Mouse (Mus musculus) central nervous system, embryonic 11.5 days (tissue): ENCODE data around the gene Khdrbs2. TPM values are rescaled to one million over a fixed set of nuclear protein-coding genes. Genes with fewer than 3 reads are reported as not detected.

Experiments used
- polyA plus RNA-seq: library from polyadenylated mRNA; depleted of rRNA; stranded (reverse); fragments of >200 nt; gene quantifications from 2 replicates; pipeline ENCODE4 v1.2.3, GENCODE M21; 2012; rRNA removed

The Khdrbs2 gene
- polyA plus RNA-seq: 5.6 and 5.9 TPM in 2 replicates

GRCm38 (mm10) chr1:32172506-32173239 is at the start of gene Khdrbs2:
Gene Khdrbs2, plus strand, starts transcription at chr1:32172714.

GRCm38 (mm10) chr1:32547194-32547593 is 374.7 kb downstream of the Khdrbs2 start, which contains the start of gene Gm5415:
Gene Gm5415, minus strand, starts transcription at chr1:32547294.

